Mouse (Mus musculus): ENCODE data around the gene Ank3.

The Ank3 gene

DNA sequence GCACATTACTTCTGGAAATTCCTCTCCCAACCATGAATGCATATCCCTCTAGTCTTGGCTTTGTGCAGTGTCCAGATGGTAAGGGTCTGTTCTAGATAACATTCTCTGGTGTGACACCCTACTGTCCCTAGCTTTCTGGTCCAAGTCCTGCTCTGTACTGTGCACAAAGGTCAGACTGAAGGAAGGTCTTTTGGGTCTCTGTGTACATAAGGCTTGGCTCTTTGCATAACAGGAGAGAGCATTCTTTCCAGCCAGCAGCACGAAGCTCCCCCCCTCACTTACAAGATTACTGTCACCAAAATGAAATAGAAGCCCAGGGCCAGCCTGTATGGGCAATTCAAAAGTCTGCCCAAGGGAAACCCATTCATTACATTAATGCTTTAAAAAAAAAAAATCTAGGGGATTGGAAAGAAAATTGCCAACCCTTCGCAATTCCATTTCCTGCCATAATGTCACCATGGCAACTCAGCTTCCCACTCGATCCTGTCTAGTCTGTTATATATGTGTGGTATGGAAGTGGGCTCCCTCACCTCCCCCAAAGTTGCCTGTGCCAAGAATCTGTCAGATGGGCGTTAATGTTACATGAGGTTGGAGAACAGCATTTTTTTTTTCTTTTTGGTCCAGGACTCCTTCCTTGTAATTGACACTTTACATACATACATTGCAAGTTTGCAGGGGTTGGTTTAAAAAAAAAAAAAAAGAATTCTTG, 460.5 kb downstream of the Ank3 start:
- DNase-seq = no peak

DNA sequence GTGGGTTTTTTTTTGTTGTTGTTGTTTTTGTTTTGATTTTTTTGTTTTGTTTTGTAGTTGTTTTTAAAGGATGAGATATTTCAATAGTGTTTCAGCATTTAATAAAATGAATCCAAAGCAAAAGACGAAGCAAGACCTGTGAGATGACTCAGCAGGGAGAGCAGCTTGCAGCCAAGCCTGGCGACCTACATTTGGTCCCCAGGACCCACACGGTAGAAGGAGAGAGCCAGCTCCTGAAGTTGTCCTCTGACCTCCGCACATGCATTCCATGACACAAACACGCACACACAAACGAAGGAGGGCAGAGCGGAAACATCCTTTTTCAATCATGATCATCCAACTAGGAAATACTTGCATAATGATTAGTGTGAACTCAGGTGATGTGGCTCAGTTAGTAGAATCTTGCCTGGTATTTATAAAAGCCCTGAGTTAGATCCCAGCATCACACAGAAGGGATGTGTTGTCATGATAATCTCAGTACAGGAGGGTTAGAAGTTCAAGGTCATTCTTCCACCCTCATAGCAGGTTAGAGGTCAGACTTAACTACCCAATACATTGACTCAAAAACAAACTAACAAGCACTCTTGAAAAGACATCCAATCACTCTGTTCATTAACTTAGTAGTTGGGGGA, 461.4 kb downstream of the Ank3 start:
- no peak for DNase-seq

- DNase-seq = no peak
Measured at GRCm38 (mm10) chr10:69862829-69863228, 464.3 kb downstream of the Ank3 start.

DNA sequence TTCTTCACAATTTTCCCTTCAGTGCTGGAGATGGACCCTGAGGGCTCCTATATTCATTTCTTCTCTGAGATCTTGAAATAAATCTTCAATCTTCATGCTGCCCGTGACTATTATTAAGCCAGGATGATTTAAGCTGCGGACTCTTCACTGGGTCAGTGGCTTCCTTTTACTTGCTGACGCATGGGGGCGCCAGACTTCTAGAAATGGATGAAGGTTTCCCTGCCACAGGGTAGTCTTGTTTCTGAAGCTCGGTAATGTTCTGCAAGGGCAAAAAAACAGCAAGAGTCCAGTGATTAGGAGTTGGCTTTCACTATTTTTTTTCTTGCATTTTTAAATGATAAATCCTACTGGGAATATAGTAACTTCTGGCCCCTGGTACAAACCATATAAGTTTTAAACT, 471.8 kb downstream of the Ank3 start:
- peak; percentile 76 for DNase-seq

- DNase-seq = no peak
Measured at GRCm38 (mm10) chr10:69870947-69871346, 472.4 kb downstream of the Ank3 start.

- DNase-seq = no peak
Measured at GRCm38 (mm10) chr10:69872182-69872741, 473.7 kb downstream of the Ank3 start.

- DNase-seq = no peak
Measured at GRCm38 (mm10) chr10:69872892-69873291, 474.3 kb downstream of the Ank3 start.

GRCm38 (mm10) chr10:69874806-69875205, 476.2 kb downstream of the Ank3 start:
- DNase-seq = no peak

- DNase-seq = no peak
Measured at GRCm38 (mm10) chr10:69883935-69884680, 485.5 kb downstream of the Ank3 start.

DNA sequence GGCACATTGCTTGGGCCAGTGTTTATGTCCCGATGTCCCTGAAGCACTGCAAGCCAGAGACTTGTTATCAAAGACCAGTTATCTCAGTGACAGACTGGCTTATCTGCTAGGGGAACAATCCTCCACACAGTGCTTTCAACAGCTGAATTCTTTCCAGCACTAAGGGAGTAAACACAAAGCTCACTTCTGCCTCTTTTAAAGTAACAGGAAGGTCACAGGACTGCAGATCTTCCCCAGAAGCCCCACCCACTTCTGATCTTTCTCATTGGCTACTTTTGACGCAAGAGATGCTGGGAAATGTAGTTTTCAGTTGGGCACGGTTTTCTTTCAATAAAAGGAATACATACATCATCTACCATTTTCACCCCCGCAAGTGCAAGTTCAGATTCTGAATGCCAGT, 489.8 kb downstream of the Ank3 start:
- DNase-seq = peak; percentile 79

- no peak for DNase-seq
Measured at GRCm38 (mm10) chr10:69889779-69890178, 491.2 kb downstream of the Ank3 start.

GRCm38 (mm10) chr10:69890389-69890985, 491.9 kb downstream of the Ank3 start:
- DNase-seq = no peak

- no peak for DNase-seq
Measured at GRCm38 (mm10) chr10:69892162-69892561, 493.6 kb downstream of the Ank3 start.

- DNase-seq = no peak
Measured at GRCm38 (mm10) chr10:69895606-69896005, 497.0 kb downstream of the Ank3 start.

DNA sequence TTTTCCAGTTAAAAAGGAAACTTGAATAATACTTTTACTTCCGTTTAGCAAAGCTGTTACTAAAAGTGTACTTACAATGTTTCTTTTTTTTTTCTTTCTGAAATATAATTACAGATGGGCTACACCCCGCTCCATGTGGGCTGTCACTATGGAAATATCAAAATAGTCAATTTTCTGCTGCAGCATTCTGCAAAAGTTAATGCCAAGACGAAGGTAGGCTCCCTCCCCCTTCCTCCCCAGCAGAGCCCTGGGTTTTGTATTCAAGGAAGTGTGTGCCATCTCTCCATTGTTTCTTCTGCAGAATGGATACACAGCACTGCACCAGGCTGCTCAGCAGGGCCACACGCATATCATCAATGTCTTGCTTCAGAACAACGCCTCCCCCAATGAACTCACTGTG, 499.4 kb downstream of the Ank3 start:
- no peak for DNase-seq

DNA sequence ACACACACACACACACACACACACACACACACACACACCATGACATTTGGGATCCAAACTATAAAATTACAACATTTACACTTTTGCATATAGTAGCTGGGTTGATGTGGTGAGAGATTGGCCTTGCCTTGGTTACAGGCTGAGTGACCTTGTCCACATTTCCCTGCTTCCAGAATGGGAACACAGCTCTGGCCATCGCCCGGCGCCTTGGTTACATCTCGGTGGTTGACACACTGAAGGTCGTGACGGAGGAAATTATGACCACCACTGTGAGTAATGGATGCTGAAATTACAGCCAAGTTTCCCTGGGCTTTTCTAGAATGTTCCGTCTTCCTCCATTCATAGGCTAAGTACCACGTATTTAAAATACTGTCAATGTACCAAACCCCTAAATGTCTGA, 500.2 kb downstream of the Ank3 start:
- DNase-seq = no peak

GRCm38 (mm10) chr10:69899788-69900187, 501.2 kb downstream of the Ank3 start:
- DNase-seq = no peak

DNA sequence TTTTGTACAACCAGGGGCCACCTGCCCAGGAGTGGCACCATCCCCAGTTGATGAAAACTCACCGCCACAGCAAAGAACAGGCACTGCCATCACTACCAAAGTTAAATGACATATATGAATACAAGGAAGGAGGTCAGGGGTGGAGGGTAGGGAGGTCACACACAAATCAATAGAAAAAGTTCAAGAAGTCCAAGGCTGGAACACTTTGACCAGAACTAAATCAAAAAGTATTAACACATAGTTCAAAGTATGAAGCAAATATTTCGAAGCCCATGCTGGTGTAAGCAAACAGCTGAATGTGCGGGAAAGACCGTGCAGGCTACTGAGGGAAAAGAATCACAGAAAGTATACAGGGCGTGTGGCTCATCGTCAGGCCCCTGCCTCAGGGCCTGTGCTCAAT, 503.5 kb downstream of the Ank3 start:
- DNase-seq = no peak

- no peak for DNase-seq
Measured at GRCm38 (mm10) chr10:69904321-69904720, 505.7 kb downstream of the Ank3 start.

- DNase-seq = no peak
Measured at GRCm38 (mm10) chr10:69907795-69908764, 509.5 kb downstream of the Ank3 start.

DNA sequence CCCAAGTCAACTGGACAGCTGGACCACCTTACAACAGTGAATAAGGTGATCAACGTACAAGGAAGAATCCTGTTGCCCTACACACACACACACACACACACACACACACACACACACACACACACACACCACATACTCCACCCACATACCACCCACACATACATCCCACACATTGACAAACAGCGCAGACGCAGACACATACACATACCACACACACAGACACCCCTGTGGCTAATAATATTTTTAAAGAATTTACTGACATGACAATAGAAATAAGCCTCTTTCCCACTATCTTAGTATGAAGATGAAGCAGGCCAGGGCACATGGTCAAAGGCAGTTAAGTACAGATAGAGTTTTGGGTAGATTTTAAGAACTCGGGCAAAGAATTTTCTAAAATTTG, 511.3 kb downstream of the Ank3 start:
- DNase-seq = no peak

GRCm38 (mm10) chr10:69910304-69910703, 511.7 kb downstream of the Ank3 start:
- peak; percentile 73 for DNase-seq
